Mouse (Mus musculus) layer of hippocampus, adult 2 months (tissue): ENCODE data around the gene Mep1a. TPM values are rescaled to one million over a fixed set of nuclear protein-coding genes. Genes with fewer than 3 reads are reported as not detected.
"Not testable (repeated sequence)": the region's sequence is repeated elsewhere in the genome, so short reads cannot be mapped to it uniquely, and the experiment has no call there.

Experiments
- DNase-seq, 2 experiments: peaks; one replicate each; pipeline ENCODE4 v3.0.0; 2022; ENCODE audit warnings: low spot score in 2 of 2
- H3K27ac ChIP-seq: fragments of 200-600 bp; 2 replicates; pipeline ENCODE4 v1.8.1; 2022
- H3K4me3 ChIP-seq: fragments of 200-600 bp; 2 replicates; pipeline ENCODE4 v1.8.1; 2022; ENCODE audit warnings: mild to moderate bottlenecking
- CTCF ChIP-seq: fragments of 200-600 bp; conservative IDR thresholded peaks from 2 replicates; pipeline ENCODE4 v1.8.1; 2022; ENCODE audit warnings: antibody characterized with exemption, mild to moderate bottlenecking, moderate library complexity
- total RNA-seq, 2 experiments: library from RNA; stranded (reverse); gene quantifications; 2 replicates each; pipeline ENCODE4 v1.2.3; 2021

The Mep1a gene
- total RNA-seq, 2 experiments from 2014 or later: not detected

- TF ChIP-seq CTCF: no peak
- no peak for DNase-seq
- Histone ChIP-seq H3K27ac (no peak overlapping the region), H3K4me3 (no peak overlapping the region)
Measured at GRCm38 (mm10) chr17:43503861-43504593, 1.4 kb upstream of the Mep1a start.

GRCm38 (mm10) chr17:43501631-43502030 is 981 bp downstream of the Mep1a start:
- no peak for TF ChIP-seq CTCF
- no peak overlapping the region for H3K4me3 ChIP-seq
- no peak overlapping the region for H3K27ac ChIP-seq
- no peak for DNase-seq

GRCm38 (mm10) chr17:43501223-43501622 is 1.4 kb downstream of the Mep1a start:
- Histone ChIP-seq H3K27ac (no peak overlapping the region), H3K4me3 (no peak overlapping the region)
- no peak for TF ChIP-seq CTCF
- no peak for DNase-seq

- Histone ChIP-seq H3K4me3 (no peak overlapping the region), H3K27ac (no peak overlapping the region)
- no peak for DNase-seq
- TF ChIP-seq CTCF: no peak
Measured at GRCm38 (mm10) chr17:43500513-43500912, 2.1 kb downstream of the Mep1a start.

- Histone ChIP-seq H3K4me3 (no peak overlapping the region), H3K27ac (no peak overlapping the region)
- TF ChIP-seq CTCF: no peak
- no peak for DNase-seq
Measured at GRCm38 (mm10) chr17:43497521-43497920, 5.1 kb downstream of the Mep1a start.

- no peak for DNase-seq
- Histone ChIP-seq H3K4me3 (no peak overlapping the region), H3K27ac (no peak overlapping the region)
- no peak for TF ChIP-seq CTCF
Measured at GRCm38 (mm10) chr17:43495502-43495901, 7.1 kb downstream of the Mep1a start.

GRCm38 (mm10) chr17:43490371-43490770 is 12.2 kb downstream of the Mep1a start:
- not testable (repeated sequence) for H3K4me3 ChIP-seq, DNase-seq, H3K27ac ChIP-seq

GRCm38 (mm10) chr17:43488439-43489151 is 14.0 kb downstream of the Mep1a start:
- no peak for TF ChIP-seq CTCF
- no peak overlapping the region for H3K4me3 ChIP-seq
- H3K27ac ChIP-seq: no peak overlapping the region
- DNase-seq: no peak

- no peak overlapping the region for H3K4me3 ChIP-seq
- no peak for DNase-seq
- no peak for TF ChIP-seq CTCF
- no peak overlapping the region for H3K27ac ChIP-seq
Measured at GRCm38 (mm10) chr17:43485982-43486381, 16.6 kb downstream of the Mep1a start.

- TF ChIP-seq CTCF: no peak
- no peak overlapping the region for H3K27ac ChIP-seq
- no peak overlapping the region for H3K4me3 ChIP-seq
- no peak for DNase-seq
Measured at GRCm38 (mm10) chr17:43477621-43478020, 25.0 kb downstream of the Mep1a start.

GRCm38 (mm10) chr17:43474775-43475174 is 27.8 kb downstream of the Mep1a start:
- Histone ChIP-seq H3K27ac (no peak overlapping the region), H3K4me3 (no peak overlapping the region)
- no peak for DNase-seq
- no peak for TF ChIP-seq CTCF

- Histone ChIP-seq H3K4me3 (no peak overlapping the region), H3K27ac (no peak overlapping the region)
- no peak for TF ChIP-seq CTCF
- no peak for DNase-seq
Measured at GRCm38 (mm10) chr17:43472558-43472957, 30.1 kb downstream of the Mep1a start.

- no peak for TF ChIP-seq CTCF
- no peak for DNase-seq
- no peak overlapping the region for H3K27ac ChIP-seq
- H3K4me3 ChIP-seq: no peak overlapping the region
Measured at GRCm38 (mm10) chr17:43470039-43470438, 32.6 kb downstream of the Mep1a start.
